Mouse (Mus musculus): ENCODE data around the gene 1810009A15Rik. TPM values are rescaled to one million over a fixed set of nuclear protein-coding genes. Genes with fewer than 3 reads are reported as not detected.
A peak's percentile ranks its signal among the peaks of the same experiment; 100 is the strongest.

Gene 1810009A15Rik
- polyA plus RNA-seq (2015; fragmentation: Nextera tagmentation; extraction: Ambion mirVana) = 40.2 and 44.3 TPM in 2 replicates

GRCm38 (mm10) chr19:8888511-8889385 lies at the start of gene 1810009A15Rik, which contains the start of gene Gm49416:
TSS of gene 1810009A15Rik (plus strand) at chr19:8888853.
TSS of gene Gm49416 (plus strand) at chr19:8888926.
- no peaks in the 10 kb centered on the region for H3K27me3 ChIP-seq (replicated peaks)
- H3K9ac ChIP-seq = peak within 1 kb of the TSS; percentile 61
- ATAC-seq (replicated peaks) = peak; percentile 96
- 0 out of 2 replicates have a peak, but pooled peaks cover 6% of the 10 kb centered on the region for H3K36me3 ChIP-seq (replicated peaks)
- H3K9me3 ChIP-seq = no peaks in the 10 kb centered on the region
- H3K4me1 ChIP-seq = peaks cover 25% of the 10 kb centered on the region
- peak within 1 kb of the TSS; percentile 65 for H3K4me3 ChIP-seq
- H3K27ac ChIP-seq = peak within 1 kb of the TSS; percentile 85
- WGBS = 1% methylated on average over 58 of the region's 58 CpGs
- peak within 1 kb of the TSS; percentile 79 for H3K4me2 ChIP-seq

GRCm38 (mm10) chr19:8839103-8839907 lies 49.3 kb upstream of the 1810009A15Rik start, which contains the start of gene Gng3:
TSS of gene Gng3 (minus strand) at chr19:8839194.
- H3K9ac ChIP-seq = peak within 1 kb of the TSS; percentile 89
- H3K4me2 ChIP-seq = peak within 1 kb of the TSS; percentile 60
- H3K9me3 ChIP-seq = no peaks in the 10 kb centered on the region
- peaks cover 28% of the 10 kb centered on the region for H3K4me1 ChIP-seq
- H3K4me3 ChIP-seq = peak within 1 kb of the TSS; percentile 66
- no peaks in the 10 kb centered on the region for H3K27me3 ChIP-seq (replicated peaks)
- ATAC-seq (replicated peaks) = peak; percentile 94
- H3K36me3 ChIP-seq (replicated peaks) = peaks cover 4% of the 10 kb centered on the region
- WGBS = 26% methylated on average over 11 of the region's 11 CpGs
- H3K27ac ChIP-seq = peak within 1 kb of the TSS; percentile 98

GRCm38 (mm10) chr19:8839908-8840791 lies 48.5 kb upstream of the 1810009A15Rik start:
- peak; percentile 34 for ATAC-seq (replicated peaks)
- peak overlapping the region; percentile 60 for H3K4me2 ChIP-seq
- peaks cover 28% of the 10 kb centered on the region for H3K4me1 ChIP-seq
- H3K27ac ChIP-seq = peak overlapping the region; percentile 98
- peak overlapping the region; percentile 89 for H3K9ac ChIP-seq
- H3K36me3 ChIP-seq (replicated peaks) = no peaks in the 10 kb centered on the region; the same call in 1 of the 2 replicates
- no peaks in the 10 kb centered on the region for H3K9me3 ChIP-seq
- H3K27me3 ChIP-seq (replicated peaks) = no peaks in the 10 kb centered on the region
- peak overlapping the region; percentile 66 for H3K4me3 ChIP-seq
- WGBS = 8% methylated on average over 29 of the region's 29 CpGs

GRCm38 (mm10) chr19:8841012-8841411 lies 47.6 kb upstream of the 1810009A15Rik start:
- ATAC-seq (replicated peaks) = no peak
- Histone ChIP-seq H3K36me3 (replicated peaks) (peaks cover 5% of the 10 kb centered on the region), H3K4me2 (peak overlapping the region; percentile 60), H3K9ac (peak overlapping the region; percentile 89), H3K4me3 (peak overlapping the region; percentile 66), H3K27ac (peak overlapping the region; percentile 98; the same call in 1 of the 2 replicates), H3K4me1 (peaks cover 27% of the 10 kb centered on the region), H3K27me3 (replicated peaks) (no peaks in the 10 kb centered on the region), H3K9me3 (no peaks in the 10 kb centered on the region)
- WGBS = 90% methylated on average over 7 of the region's 7 CpGs

- H3K4me1 ChIP-seq = peaks cover 21% of the 10 kb centered on the region
- ATAC-seq (replicated peaks) = no peak
- H3K4me3 ChIP-seq = no peak overlapping the region
- 91% methylated on average over 6 of the region's 6 CpGs for WGBS
- H3K36me3 ChIP-seq (replicated peaks) = peaks cover 21% of the 10 kb centered on the region
- no peak overlapping the region for H3K27ac ChIP-seq
- H3K27me3 ChIP-seq (replicated peaks) = no peaks in the 10 kb centered on the region
- no peak overlapping the region; the same call in 1 of the 2 replicates for H3K9ac ChIP-seq
- no peak overlapping the region for H3K4me2 ChIP-seq
- H3K9me3 ChIP-seq = no peaks in the 10 kb centered on the region
Measured at GRCm38 (mm10) chr19:8842961-8843360, 45.7 kb upstream of the 1810009A15Rik start.

GRCm38 (mm10) chr19:8844371-8845129 lies 44.1 kb upstream of the 1810009A15Rik start:
- no peak for ATAC-seq (replicated peaks)
- Histone ChIP-seq H3K36me3 (replicated peaks) (peaks cover 28% of the 10 kb centered on the region), H3K4me1 (peaks cover 21% of the 10 kb centered on the region), H3K9me3 (no peaks in the 10 kb centered on the region), H3K4me3 (no peak overlapping the region), H3K27ac (no peak overlapping the region), H3K4me2 (no peak overlapping the region), H3K9ac (no peak overlapping the region), H3K27me3 (replicated peaks) (no peaks in the 10 kb centered on the region)
- WGBS = 54% methylated on average over 5 of the region's 5 CpGs

GRCm38 (mm10) chr19:8848356-8848755 lies 40.3 kb upstream of the 1810009A15Rik start:
- peaks cover 28% of the 10 kb centered on the region for H3K36me3 ChIP-seq (replicated peaks)
- no peaks in the 10 kb centered on the region for H3K4me1 ChIP-seq
- no peak overlapping the region for H3K27ac ChIP-seq
- no peaks in the 10 kb centered on the region for H3K9me3 ChIP-seq
- no peak for ATAC-seq (replicated peaks)
- H3K9ac ChIP-seq = no peak overlapping the region
- no peak overlapping the region for H3K4me3 ChIP-seq
- no peak overlapping the region for H3K4me2 ChIP-seq
- H3K27me3 ChIP-seq (replicated peaks) = no peaks in the 10 kb centered on the region
- WGBS = 87% methylated on average over 5 of the region's 5 CpGs

- Histone ChIP-seq H3K4me3 (no peak within 1 kb of the TSS), H3K36me3 (replicated peaks) (peaks cover 28% of the 10 kb centered on the region), H3K4me1 (no peaks in the 10 kb centered on the region), H3K4me2 (no peak within 1 kb of the TSS), H3K27ac (no peak within 1 kb of the TSS), H3K9ac (no peak within 1 kb of the TSS), H3K27me3 (replicated peaks) (no peaks in the 10 kb centered on the region), H3K9me3 (no peaks in the 10 kb centered on the region)
- 0 out of 2 replicates have a peak, but pooled peaks have one; percentile 41 for ATAC-seq (replicated peaks)
- 47% methylated on average over 7 of the region's 7 CpGs for WGBS
Measured at GRCm38 (mm10) chr19:8850402-8850901, 38.2 kb upstream of the 1810009A15Rik start, which contains the start of gene Lrrn4cl. TSS of gene Lrrn4cl (plus strand) at chr19:8850768.

- H3K4me3 ChIP-seq = no peak overlapping the region
- peaks cover 16% of the 10 kb centered on the region for H3K36me3 ChIP-seq (replicated peaks)
- no peaks in the 10 kb centered on the region for H3K4me1 ChIP-seq
- no peak overlapping the region for H3K4me2 ChIP-seq
- H3K9me3 ChIP-seq = no peaks in the 10 kb centered on the region
- no peak overlapping the region for H3K9ac ChIP-seq
- 56% methylated on average over 7 of the region's 7 CpGs for WGBS
- H3K27me3 ChIP-seq (replicated peaks) = no peaks in the 10 kb centered on the region
- no peak for ATAC-seq (replicated peaks)
- H3K27ac ChIP-seq = no peak overlapping the region
Measured at GRCm38 (mm10) chr19:8851639-8852038, 37.0 kb upstream of the 1810009A15Rik start.

- Histone ChIP-seq H3K4me1 (no peaks in the 10 kb centered on the region), H3K36me3 (replicated peaks) (peaks cover 9% of the 10 kb centered on the region), H3K27ac (no peak overlapping the region), H3K9ac (no peak overlapping the region), H3K27me3 (replicated peaks) (no peaks in the 10 kb centered on the region), H3K4me2 (no peak overlapping the region), H3K9me3 (no peaks in the 10 kb centered on the region), H3K4me3 (no peak overlapping the region)
- no peak for ATAC-seq (replicated peaks)
- WGBS = 65% methylated on average over 10 of the region's 10 CpGs
Measured at GRCm38 (mm10) chr19:8852236-8852928, 36.3 kb upstream of the 1810009A15Rik start.

Data from midbrain, embryonic 15.5 days (tissue).